Mouse (Mus musculus): ENCODE results near the gene Tiprl.
A peak's percentile ranks its signal among the peaks of the same experiment; 100 is the strongest.

The Tiprl gene

DNA sequence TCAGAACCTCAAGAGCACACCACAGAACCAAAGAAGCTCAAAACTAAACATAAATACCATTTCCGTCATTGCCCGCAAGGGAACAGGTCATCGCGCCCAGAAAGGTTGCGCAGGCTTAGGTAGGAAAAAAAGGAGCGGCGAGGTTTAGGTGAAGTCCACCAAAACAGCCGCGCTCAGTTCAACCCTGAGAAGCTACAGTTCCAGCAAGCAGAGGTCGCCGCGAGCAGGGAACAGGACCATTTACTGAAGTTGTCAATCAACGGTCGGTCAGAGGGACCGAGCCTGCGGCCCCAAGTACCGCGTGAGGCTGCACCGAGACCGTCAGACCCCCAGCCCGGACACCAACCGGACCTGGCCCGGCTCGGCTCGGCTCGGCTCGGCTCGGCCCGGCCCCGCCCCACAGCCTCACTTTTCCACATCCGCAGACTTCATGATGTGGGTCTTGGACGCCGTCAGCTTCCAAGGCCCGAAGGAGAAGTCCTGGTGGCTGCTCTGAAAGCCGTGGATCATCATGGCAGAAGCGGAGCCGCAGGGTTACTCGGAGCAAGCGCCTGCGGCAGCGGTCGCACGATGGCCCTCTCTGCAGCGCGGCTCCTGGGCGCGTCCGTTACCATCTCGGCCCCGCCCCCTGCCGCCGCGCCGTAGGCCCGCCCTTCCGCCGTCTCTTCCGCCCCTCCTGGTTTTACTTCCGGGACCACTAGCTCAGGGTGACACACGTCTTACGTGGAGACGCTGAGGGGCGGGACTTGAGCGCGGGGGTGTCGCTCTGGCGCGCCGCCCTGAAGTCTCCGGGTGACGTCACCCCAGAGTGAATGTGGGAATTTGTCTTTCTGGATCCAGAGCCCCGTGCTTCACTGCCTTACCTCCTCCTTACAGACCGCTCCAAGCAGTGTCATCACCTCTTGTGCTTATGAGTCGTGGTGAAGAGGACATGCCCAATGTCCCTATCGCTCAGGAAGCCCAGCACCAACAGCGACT, at the start of gene Tiprl:
Gene Tiprl, minus strand, starts transcription at position 676 of the 978 bp plus-strand sequence.
- DNase-seq (ENCODE audit: low read depth, low spot score): peak; percentile 95

DNA sequence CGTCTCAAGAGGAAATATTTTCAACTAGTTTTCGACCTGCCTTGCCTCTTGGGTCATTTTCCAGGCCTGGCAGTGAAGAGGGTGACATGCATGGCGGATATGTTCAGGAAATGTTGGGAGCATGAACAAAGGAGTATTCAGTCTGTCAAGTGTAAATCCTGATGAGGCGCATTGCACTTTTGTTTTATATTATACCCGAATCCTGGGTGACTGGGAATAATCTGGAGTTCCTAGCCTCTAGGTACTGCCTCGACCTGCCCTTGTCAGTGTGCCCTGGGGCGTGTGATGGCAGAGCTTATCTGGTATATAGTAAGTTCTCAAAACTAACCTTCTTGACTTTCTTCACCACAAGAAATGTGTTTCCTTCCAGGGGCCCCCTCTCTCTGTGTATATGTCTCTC, 47.3 kb upstream of the Tiprl start:
- no peak for DNase-seq (ENCODE audit: low read depth, low spot score)

GRCm38 (mm10) chr1:165282967-165283345, 46.2 kb upstream of the Tiprl start:
- no peak for DNase-seq (ENCODE audit: low read depth, low spot score)

DNA sequence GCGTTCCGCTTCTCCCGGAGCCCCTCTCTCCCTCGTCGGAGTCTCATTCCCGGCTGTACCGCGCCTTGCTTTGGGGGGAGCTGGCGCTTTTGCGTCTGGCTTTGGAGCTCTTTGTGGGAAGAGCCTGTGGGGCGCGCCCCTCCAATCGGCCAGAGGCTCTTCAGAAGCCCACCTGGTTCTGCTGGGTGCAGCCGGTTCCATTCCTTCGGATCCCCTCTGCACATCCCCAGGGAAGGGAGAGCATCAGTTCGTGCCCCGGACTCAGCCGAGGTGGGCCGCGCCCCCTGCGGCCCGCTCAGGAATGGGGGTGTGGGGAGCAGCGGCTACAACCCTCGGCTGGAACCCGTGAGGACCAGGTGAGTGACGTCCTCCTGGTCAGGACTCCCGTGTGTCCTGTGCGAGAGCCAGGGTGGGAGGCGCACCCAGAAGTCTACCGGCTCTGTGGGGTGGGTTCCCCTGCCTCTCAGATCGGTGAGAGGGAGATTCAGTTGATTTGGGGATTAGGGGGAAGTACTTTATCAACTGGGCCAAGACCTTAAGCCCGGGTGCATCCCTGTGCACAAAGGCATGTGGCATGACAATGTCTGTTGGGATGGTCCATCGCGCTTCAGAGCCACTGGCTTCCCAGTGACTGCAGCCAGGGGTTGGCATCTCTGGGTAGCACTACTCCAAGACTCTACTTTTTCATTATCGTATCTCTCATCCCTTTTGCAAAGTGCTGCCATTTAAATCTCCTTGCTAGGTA, 45.6 kb upstream of the Tiprl start:
- no peak for DNase-seq (ENCODE audit: low read depth, low spot score)

DNA sequence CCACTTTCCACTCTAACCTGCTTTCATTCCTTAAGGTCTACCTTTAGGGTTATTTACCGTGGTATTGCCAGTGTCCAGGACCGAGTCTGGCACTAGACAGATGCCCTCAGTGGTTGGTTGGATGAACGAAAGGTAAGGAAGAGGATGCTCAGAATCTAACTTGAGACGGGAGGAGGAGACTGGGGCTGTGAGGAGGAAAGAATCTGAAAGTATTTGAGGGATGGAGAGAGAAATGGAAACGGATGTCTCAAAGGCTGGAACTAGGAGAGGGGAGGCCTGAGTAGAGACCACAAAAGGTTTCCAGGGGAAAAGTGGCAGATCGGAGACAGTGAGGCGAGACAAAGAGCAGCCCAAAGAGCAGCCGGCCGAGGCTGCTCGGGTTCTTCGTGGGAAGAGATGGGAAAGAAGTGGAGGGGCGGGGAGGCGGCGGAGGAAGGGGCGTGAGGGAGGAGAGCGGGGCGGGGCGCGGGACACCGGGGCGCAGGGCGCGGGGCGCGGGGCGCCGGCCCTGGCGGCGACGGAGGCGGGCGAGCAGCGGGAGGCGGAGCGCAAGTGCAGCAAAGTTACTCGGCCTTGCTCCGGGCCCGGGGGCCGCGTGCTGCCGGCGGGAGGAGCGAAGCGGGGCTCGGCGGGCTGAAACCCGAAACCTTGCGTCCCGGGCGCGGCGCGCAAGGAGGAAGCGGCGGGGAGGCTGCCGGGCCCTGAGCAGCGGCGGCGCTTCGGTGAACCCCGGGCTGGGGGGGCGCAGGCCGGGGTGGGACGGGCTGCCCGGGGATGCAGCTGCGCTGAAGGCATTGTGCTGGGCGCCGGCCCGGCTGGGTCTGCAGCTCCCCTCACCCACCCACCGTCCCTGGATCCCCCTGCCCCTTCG, 44.8 kb upstream of the Tiprl start:
- DNase-seq (ENCODE audit: low read depth, low spot score): no peak

DNA sequence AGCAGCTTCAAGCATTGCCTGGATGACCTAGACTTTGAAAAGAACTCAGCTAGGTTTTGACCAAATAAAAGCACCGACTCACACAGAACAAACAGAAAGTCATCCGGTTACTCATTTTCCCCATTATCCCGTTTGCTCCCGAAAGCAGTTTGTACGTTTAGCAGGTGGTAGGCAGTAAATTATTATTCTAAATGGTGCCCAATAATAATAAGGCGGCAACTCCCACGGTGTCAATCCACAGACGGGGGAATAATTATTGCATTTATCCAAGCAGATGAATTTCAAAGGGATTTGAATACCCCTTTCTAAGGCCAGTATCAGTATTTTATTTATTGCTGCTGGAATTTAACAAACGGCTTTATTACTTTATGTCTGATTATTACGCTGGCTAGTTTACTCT, 43.9 kb upstream of the Tiprl start:
- no peak for DNase-seq (ENCODE audit: low read depth, low spot score)

DNA sequence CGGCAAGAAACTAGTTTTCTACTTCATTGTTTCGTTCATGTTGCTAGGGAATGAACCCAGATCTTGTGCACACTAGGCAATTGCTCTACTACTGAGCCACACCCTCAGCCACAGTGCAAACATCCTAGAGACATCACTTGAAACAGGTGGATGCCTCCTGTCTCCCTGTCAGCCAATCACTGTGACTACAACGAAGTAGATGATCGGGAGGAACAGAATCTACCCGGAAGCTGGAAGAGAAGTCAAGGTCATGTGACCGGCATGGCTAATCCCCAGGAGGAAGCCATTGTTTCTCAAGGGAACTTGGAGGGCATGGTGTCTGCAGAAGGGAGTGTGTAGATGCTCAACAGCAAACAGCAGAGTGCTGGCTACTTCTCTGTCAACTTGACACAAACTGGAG, 38.1 kb upstream of the Tiprl start:
- DNase-seq (ENCODE audit: low read depth, low spot score): no peak

DNA sequence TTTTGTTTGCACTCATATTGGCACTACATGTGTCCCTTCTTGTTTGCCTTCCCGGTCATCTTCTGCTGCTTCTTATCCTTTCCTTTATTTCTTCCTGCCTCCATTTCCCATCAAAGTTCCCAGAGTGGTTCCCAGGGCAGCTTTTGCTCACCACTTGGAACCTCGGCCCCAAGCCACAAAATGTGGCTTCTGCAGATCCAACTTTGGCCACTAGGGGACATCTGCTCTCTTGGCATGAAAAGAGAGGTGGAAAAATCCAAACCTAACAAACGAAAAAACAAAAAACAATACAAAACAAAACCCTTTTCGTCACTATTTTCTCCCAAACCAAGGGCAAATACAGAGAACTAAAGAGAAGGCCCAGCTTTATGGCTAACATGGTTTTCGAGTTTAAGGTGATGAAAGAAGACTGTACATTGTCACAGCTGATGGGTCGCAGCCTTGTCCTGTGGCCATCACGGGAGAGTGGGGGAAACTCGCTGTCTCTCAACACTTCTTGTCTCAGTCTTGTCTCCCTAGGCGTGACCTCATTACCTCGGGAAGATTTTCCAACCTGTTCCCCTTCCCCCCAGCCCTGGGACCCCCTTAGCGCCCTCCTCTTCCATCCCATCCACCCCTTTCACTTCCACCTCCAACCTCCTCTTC, 15.4 kb upstream of the Tiprl start:
- no peak for DNase-seq (ENCODE audit: low read depth, low spot score)

- DNase-seq (ENCODE audit: low read depth, low spot score): no peak
These were observed 13.8 kb upstream of the Tiprl start for GRCm38 (mm10) chr1:165250546-165250945.

DNA sequence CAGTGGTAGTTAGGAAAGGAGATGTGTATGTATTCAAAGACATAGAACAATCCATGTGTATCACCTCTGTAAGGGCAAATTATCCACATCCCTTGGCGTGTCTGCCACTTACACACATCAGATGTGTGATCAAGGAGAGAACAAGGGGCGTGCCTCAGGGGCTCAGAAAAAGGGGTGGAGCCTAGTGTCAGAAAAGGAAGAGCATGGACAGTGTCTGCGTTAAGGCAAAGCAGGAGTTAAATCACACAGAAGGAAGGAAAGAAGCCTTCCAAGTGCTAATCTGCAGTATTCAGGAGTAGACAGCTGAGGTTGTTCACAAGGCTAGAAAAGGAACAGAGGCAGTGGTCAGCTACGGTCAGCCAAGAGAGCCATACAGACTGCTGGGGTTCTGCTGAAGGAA, 12.0 kb upstream of the Tiprl start:
- no peak for DNase-seq (ENCODE audit: low read depth, low spot score)

GRCm38 (mm10) chr1:165247788-165248187, 11.0 kb upstream of the Tiprl start:
- DNase-seq (ENCODE audit: low read depth, low spot score): no peak

GRCm38 (mm10) chr1:165247085-165247484, 10.3 kb upstream of the Tiprl start:
- no peak for DNase-seq (ENCODE audit: low read depth, low spot score)

GRCm38 (mm10) chr1:165246587-165246986, 9.8 kb upstream of the Tiprl start:
- DNase-seq (ENCODE audit: low read depth, low spot score): no peak

DNA sequence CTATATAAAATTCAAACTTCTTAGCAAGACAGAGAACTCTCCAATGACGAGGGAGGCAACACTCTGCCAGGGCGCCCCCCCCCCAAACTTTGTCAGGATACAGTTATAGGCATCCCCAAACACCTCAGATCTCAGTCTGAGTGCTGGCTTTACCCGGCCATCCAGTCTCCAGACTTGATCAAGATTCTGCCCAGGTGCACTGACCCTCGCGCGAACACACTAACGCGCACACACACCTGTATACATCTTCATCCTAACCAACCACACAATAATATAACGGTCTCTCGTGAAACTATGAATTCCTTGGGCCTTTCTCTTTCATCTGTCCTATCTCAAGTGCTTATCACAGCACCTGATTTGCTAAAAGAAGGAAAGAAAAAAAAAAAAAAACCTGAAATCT, 950 bp downstream of the Tiprl start:
- DNase-seq (ENCODE audit: low read depth, low spot score): no peak

DNA sequence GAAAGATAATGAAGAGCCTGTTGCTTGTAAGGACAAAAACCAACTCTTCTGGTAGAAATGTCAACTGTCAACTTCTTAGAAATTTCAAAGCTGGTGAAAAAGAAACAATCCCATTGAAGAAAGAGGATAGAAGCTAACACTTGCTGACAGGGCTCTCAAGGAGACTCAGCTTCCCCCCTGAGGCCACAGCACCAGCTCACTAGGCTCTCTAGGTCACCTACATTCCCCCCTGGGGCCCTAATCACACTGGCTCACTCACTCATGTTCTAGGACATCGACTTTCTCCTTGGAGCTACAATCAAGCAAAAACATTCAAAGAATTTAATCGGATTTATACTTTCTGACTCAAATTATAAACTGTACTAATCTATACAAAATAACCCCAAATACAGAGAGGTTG, 3.0 kb downstream of the Tiprl start:
- no peak for DNase-seq (ENCODE audit: low read depth, low spot score)

GRCm38 (mm10) chr1:165230691-165231090, 6.1 kb downstream of the Tiprl start:
- no peak for DNase-seq (ENCODE audit: low read depth, low spot score)

DNA sequence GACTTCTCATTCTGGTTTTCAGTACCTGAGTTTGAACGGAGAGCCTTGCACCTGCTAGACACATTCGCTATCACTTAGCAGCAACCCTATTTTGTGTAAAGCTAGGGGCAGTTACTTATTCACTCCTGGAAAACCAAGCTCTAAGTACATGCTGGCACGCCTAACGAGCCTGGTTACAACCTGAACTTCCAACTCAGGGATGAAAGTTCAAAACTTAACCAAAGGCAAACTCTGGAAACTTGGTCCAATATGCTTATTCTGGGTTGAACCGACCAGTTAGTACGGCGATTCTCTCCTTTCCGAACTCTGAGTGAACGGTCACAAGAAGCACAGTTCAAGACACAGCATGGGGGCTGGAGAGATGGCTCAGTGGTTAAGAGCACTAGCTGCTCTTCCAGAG, 7.2 kb downstream of the Tiprl start:
- no peak for DNase-seq (ENCODE audit: low read depth, low spot score)

- no peak for DNase-seq (ENCODE audit: low read depth, low spot score)
These were observed 19.7 kb downstream of the Tiprl start for GRCm38 (mm10) chr1:165217023-165217589.

DNA sequence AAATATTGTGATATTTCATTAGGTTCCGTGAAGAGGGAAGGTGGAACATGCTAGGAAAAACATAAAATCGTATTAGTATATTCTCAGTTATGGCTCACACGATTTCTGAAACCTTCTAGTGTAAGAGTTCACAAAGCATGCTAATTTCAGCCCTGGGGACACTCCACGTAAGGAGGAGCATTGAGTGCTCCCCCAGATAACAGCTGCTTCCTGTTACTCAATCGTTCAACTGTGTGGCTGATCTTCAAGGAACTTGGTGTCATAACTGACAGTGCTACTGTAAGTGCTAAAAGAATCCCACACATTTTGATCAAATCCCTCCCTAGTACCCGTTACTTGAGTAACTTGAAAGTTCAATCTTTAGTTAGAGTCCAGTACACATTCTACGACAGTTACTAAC, 21.0 kb downstream of the Tiprl start:
- no peak for DNase-seq (ENCODE audit: low read depth, low spot score)

DNA sequence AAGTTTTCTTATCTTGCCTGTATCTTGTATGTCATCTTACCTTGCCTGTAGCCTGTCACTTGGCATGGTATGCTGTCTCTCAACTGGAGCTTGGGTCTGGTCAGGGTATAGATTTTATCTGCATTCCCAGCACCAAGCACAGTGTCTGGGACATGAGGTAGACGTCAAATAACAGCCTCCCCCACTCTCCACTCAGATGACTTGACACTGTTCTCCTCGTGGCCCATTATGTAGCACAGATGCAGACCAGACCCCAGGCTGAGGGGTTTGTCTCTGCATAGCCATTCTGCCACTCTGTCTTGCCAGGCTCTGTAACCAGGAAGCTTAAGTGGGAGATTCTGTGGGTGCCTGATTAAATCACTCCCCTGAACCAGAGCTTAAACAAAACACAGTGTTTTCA, 31.2 kb downstream of the Tiprl start:
- DNase-seq (ENCODE audit: low read depth, low spot score): no peak

DNA sequence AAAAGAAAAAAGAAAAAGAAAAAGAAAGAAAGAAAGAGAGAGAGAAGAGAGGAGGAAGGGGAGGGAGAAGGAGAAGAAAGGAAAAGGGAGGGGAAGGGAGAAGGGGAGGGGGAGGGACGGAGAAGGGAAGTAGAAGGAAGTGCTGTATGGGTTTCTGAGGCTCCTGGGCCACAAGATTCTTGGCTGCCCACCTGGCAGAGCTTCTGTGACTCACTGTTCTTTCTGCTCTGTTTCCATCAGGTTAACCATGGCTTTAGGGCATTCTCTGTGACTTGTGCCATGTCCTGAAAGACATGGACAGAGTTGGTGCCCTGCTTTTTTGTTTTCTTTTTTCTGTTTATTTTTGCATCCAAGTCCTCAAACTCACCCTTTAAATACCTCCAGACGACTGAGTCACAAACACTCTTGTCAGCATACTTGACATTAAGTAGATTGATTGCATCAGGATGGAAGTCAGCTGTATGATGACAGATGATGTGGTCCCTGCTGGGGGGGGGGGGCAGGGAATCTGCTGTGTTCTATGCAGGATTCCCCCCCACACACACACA, 33.2 kb downstream of the Tiprl start:
- no peak for DNase-seq (ENCODE audit: low read depth, low spot score)

All from telencephalon, adult 2 months (tissue).